Mouse (Mus musculus) c-Kit-positive CD71-negative TER-119-negative erythroid progenitor cells, embryonic 14.5 days (primary cell): Measurements from ENCODE around the gene Ppm1f.
"Not testable (repeated sequence)": the region's sequence is repeated elsewhere in the genome, so short reads cannot be mapped to it uniquely, and the experiment has no call there.

Experiments used
- DNase-seq: peaks from one replicate; pipeline ENCODE4 v3.0.0-alpha.2; 2013; ENCODE audit warnings: low read depth

The Ppm1f gene

GRCm38 (mm10) chr16:16896382-16897055, at the start of gene Ppm1f:
Ppm1f (plus strand) TSS chr16:16896469.
- peak; percentile 89 for DNase-seq

DNA sequence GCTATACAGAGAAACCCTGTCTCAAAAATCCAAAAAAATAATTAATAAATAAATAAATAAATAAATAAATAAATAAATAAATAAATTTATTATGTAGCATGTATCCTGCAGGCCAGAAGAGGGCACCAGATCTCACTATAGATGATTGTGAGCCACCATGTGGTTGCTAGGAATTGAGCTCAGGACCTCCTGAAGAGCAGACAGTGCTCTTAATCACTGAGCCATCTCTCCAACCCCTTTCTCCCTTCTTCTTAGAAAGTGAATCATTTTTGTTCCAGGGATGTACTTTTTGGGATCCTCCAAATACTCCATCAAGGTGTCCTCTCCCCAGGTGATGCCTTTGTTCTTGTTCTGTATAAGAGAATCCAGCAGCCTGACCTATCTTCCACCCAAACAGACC, 47.1 kb upstream of the Ppm1f start:
- no peak for DNase-seq

DNA sequence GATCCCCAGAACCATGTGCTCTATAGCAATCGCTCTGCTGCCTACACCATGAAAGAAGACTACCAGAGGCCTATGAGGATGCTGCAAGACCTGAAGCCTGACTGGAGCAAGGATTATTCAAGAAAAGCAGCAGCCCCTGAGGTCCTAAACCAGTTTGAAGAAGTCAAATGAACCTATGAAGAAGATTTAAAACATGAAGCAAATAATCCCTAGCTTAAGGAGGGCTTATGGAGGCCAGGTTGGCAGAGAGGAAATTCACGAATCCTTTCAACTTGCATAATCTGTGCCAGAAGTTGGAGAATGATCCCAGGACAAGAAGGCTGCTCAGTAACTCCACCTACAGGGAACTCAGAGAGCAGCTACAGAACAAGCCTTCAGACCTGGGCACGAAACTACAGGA, 43.9 kb upstream of the Ppm1f start:
- DNase-seq = no peak

- DNase-seq = peak; percentile 75
Measured at GRCm38 (mm10) chr16:16854836-16855235, 41.4 kb upstream of the Ppm1f start.

GRCm38 (mm10) chr16:16855541-16855940, 40.7 kb upstream of the Ppm1f start:
- no peak for DNase-seq

DNA sequence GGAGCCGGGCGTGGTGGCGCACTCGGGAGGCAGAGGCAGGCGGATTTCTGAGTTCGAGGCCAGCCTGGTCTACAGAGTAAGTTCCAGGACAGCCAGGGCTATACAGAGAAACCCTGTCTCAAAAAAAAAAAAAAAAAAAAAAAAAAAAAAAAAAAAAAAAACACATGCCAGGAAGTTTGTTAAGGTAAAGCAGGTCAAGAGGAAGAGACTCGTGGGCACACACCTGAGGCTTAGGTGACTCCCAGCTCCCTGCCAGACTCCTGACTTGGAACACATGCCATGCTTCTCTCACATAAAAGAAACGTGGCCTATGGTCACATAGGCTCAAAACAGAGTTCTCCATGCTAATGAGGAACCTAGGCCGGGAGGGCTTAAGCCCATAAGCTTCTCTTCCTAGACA, 40.2 kb upstream of the Ppm1f start:
- not testable (repeated sequence) for DNase-seq

- no peak for DNase-seq
Measured at GRCm38 (mm10) chr16:16856731-16857476, 39.4 kb upstream of the Ppm1f start.

- DNase-seq = no peak
Measured at GRCm38 (mm10) chr16:16862288-16862687, 34.0 kb upstream of the Ppm1f start.

- no peak for DNase-seq
Measured at GRCm38 (mm10) chr16:16863978-16864377, 32.3 kb upstream of the Ppm1f start, which contains the start of gene Igll1. Igll1 (minus strand) TSS chr16:16863985.

- DNase-seq = peak; percentile 32
Measured at GRCm38 (mm10) chr16:16865217-16865616, 31.1 kb upstream of the Ppm1f start.

- DNase-seq = no peak
Measured at GRCm38 (mm10) chr16:16865696-16866561, 30.3 kb upstream of the Ppm1f start.

DNA sequence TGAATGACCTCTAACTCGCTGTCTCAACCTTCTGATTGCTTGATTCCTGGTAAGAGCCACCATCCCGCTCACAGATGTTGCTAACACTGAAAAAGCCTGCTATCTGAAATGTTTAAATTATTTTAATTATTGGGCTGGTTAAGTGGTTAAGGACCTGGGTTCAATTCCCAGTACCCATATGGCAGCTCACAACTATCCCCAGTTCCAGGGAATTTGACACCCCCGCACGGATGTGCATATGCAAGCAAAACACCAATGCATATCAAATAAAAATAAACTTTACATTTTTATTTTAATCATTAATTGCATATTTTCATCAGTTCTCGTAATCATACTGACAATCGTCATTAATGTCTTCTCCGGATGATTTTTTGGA, 26.0 kb upstream of the Ppm1f start:
- no peak for DNase-seq

DNA sequence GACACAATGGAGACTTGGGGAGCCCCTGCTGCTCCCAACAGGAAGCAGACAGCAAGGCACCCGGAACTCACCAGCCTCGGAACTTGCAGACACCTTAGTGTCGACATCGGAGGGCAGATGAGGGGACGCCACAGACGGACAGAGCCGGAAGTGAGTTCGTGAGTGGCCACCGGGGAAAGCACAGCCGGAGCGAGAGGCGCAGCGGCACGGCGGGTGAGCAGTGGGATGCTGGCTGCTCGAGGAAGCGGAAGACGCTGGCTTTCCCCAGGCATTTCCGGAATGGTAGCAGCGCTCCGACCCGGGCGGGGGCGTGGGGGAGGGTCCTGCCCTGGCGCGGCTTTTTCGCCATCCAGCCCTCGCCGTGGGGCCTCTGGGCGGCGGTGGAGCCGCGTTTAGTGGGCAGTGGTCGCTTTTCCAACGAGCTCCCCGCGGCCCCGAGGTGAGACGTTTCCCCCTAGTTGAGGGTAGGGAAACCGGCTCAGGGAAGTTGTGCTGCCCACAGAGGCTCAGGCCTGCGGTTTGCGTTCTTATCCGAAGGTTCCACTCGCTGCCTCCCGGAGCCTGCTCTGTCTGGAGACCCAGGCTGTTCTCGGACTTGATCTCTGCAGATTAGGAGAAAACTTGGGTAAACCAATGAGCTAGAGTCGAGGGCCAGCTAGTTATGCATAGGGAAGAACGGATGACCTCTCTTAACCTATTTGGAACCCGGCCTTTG, 25.5 kb upstream of the Ppm1f start, which contains the start of the genes Top3b and Vpreb1:
Top3b (plus strand) TSS at position 120 of the 715 bp plus-strand sequence.
Vpreb1 (minus strand) TSS at position 227 of the 715 bp plus-strand sequence.
- peak; percentile 91 for DNase-seq

DNA sequence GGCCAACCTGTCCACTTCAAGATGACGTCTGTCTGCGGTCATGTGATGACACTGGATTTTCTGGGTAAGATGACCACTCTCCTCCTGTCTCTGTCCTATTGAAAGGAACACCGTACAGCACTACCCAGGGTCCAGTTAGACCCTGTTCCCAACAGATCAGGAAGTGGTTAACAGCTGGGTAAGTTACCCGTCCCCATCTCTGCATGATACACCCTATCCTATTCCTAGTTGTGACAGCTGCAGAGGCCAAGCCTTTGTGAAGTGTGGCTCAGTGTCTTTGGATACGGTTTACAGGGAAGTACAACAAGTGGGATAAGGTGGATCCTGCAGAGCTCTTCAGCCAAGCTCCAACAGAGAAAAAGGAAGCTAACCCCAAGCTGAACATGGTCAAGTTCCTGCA, 17.2 kb upstream of the Ppm1f start:
- no peak for DNase-seq

DNA sequence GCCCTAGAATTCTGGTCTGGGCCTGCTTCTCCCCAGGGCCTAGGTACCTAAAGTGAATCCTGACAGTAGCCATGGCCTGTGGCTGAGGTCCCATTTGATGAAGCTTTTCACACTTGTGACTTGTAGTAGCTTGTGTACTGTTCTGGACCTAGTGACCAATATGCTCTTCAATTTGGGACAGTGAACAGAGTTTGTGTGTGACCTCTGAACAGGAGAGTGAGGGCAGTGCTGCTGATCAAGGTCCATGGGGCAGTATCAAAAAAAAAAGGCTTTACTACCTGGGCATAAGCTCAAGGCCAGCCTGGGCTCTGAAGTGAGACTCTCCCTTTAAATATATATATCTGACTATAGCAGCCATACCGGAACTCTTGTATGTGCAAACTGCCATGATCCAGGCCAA, 7.9 kb upstream of the Ppm1f start:
- DNase-seq = no peak

GRCm38 (mm10) chr16:16892366-16892765, 3.9 kb upstream of the Ppm1f start:
- no peak for DNase-seq

DNA sequence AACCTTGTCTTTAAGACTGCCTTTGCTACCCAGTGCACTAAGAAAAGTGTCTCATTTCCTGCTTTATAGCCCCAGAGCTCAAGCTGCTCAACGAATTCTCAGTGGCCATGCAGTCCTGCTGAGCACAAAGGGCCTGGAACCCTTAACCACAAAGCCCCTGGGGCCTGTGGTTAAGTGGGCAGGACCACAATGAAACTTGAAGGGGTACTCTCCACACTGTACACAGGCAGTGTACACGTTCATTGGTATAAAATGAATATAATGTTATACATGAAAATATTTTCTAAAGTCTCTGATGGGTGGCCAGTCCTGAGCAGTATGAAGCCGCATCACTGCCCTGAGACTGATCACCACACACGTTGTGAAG, 271 bp upstream of the Ppm1f start:
- peak; percentile 35 for DNase-seq

DNA sequence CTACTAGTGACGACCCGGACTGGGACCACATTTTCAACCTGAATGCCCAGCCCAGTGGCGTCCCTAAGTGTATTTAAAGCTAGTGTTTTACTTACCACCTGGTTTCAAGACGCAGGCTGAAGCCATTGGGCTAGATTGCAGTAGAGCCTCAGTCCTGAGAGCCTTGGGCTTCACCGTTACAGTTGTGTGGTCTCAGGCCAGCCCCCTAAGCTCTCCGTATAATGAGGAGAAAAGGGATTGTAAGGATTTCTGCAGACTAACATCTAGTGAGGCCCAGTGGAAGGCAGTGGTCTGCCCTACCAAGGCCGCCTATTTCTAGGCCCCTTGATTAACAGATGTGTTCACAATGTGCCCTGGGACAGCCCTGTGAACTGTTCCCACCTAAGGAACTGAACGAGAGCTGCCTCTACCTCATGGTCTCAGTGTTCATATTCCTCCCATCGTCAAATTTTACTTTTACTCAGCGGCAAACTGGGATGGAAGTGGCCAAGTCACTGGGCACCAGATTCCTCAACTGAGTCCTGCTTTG, 851 bp downstream of the Ppm1f start:
- DNase-seq = no peak

DNA sequence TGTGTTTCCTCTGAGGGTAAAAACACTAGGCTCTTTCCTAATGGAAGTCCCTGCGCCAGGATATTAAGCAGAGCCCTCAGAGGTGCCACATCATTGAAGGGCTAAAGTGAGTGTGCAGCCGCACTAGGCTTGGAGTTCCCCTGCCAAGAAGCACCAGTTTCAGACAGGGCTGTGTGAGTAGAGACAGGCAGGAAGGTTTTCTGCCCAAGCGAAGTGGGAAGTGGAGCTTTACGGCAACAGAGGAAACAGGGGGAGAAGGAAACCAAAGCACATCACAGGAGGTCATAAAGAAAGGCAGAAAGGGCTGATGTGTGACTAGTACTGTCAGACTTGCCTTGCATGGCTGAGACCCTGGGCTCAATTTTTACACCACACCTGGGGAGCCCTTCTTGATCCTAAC, 6.1 kb downstream of the Ppm1f start:
- DNase-seq = no peak

DNA sequence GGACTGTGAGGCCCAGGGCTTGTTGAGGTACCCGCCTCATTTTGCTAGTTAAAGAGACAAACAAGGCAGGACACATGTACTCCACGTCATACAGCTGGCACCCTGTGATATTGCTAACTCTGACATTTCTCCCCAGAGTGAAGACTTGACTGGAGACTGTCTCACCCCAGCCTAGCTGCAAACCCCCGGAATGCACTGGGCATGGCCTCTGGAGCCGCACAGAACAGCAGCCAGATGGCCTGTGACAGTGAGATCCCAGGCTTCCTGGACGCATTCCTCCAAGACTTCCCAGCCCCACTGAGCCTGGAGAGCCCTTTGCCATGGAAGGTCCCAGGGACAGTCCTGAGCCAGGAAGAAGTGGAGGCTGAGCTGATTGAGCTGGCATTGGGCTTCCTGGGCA, 6.9 kb downstream of the Ppm1f start:
- no peak for DNase-seq

- DNase-seq = no peak
Measured at GRCm38 (mm10) chr16:16907799-16908198, 11.5 kb downstream of the Ppm1f start.
